Mouse (Mus musculus) large intestine, adult 2 months (tissue): ENCODE data around the gene Mum1. TPM values are rescaled to one million over a fixed set of nuclear protein-coding genes. Genes with fewer than 3 reads are reported as not detected.
A peak's percentile ranks its signal among the peaks of the same experiment; 100 is the strongest.
"Not testable (repeated sequence)": the region's sequence is repeated elsewhere in the genome, so short reads cannot be mapped to it uniquely, and the experiment has no call there.

Experiments
- DNase-seq: peaks from one replicate; pipeline ENCODE4 v3.0.0-alpha.2; 2012; ENCODE audit warnings: low read depth, low spot score
- WGBS: fragments of 180-500 bp; shearing (Covaris S2); methylation state at CpG from one replicate; pipeline ENCODE4 v1.1.7; 2018; 5-methylcytosine and 5-hydroxymethylcytosine counted together
- polyA plus RNA-seq: library from polyadenylated mRNA; depleted of rRNA; stranded (reverse); fragments of >200 nt; gene quantifications from 2 replicates; pipeline ENCODE4 v1.2.3, GENCODE M21; 2012

Mum1 gene
- polyA plus RNA-seq, 1 experiment = 24.7 TPM

DNA sequence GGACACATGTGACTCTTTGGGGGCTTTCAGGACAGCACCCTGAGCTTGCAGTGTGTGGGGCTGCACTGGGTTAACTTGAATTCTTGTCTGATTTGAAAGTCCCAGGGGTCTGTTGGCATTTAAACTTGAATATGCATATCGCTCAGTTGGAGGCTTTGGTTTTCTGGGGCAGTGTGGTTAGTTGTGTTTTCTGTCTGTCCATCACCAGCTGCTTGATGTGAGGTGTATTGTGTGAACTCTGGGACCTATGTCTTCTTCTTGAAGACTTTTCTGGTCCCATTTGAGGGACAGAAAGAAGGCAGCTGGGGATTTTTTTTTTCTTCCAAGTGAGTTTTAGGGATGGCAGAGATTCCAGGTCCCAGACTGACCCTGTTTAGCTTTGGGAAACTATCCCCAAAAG lies 19.0 kb upstream of the Mum1 start:
- no peak for DNase-seq
- WGBS = 90% methylated on average over 1 of the region's 1 CpGs

DNA sequence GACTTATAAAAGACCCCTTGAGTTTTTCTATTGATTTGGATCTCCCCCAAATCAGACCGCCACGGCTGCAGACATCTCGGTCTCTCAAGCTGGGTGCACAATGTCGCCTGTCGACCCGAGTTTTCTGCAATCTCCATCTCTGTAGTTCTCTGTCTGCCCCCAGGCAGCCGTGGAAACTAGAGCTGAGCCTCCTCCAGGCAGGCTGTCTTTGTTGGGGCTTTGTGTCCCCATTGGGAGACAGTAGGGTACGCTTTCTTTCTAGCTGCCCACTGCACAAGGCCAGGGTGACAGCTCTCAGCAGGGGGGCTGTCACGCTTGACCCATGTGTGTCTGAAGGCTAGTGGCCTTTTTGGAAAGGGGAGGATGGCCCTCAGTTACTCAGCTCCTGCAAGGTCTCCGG lies 18.6 kb upstream of the Mum1 start:
- WGBS = 87% methylated on average over 10 of the region's 10 CpGs
- DNase-seq = no peak

DNA sequence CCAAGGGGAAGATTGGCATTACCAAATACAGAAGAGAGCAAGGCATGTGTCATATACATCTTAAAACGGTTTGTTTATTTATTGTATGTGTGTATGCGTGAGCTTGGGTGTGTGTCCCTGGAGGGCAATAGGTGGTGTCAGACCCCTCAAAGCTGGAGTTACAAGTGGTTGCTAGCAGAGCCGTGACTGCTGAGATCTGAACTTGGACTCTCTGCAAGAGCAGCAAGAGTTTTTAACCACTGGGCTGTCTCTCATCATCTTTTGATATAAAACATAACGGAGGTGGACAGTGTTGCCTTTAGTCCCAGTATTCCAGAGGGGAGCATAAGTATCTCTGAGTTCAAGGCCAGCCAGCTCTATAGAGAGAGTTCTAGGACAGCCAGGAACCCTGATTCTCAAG lies 18.0 kb upstream of the Mum1 start:
- DNase-seq = no peak
- WGBS = 75% methylated on average over 4 of the region's 4 CpGs

DNA sequence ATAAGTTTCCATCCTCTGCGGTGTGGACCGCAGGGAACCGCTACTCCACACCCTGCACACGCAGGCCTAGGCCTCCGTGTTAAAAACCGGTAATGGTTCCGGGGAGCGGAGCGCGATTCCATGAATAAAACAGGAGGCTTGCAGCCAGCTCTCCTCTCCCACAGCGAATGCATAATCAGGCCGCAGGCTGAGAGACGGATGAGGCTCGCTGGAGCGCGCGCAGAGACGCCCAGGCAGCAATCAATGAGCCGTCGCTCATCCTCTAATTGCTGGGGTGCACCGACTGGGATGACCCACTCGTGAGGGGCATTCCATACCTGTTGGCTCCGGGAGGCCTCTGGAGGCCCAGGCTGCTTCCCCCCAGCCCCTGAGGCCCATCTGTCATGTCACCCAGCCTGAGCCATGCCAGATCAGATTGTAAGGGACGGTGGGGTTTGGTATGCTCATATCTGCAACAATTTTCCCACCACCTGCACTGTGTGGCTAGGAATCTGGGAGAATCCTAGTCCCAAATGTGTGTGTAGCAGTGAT lies 17.3 kb upstream of the Mum1 start:
- no peak for DNase-seq
- 46% methylated on average over 24 of the region's 24 CpGs for WGBS

DNA sequence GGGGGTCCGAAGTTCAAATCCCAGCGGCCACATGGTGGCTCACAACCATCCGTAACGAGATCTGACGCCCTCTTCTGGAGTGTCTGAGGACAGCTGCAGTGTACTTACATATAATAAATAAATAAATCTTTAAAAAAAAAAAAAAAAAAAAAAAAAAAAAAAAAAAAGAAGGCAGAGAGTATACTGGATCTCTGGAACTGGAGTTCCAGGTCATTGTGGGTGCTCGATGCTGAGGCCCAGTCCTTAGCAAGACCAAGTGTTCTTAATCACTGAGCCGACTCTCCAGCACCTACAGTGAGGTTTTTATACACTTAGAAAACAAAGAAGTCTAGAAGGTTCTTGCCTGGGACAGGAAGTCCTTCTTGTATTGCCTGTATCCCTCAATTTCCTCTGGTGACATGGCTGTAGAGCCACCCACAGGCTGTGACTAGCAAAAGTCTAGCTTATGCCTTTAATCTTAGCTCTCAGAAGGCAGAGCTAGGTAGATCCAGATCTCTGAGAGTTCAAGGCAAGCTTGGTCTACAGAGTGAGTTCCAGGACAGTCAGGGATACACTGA lies 14.6 kb upstream of the Mum1 start:
- not testable (repeated sequence) for DNase-seq

DNA sequence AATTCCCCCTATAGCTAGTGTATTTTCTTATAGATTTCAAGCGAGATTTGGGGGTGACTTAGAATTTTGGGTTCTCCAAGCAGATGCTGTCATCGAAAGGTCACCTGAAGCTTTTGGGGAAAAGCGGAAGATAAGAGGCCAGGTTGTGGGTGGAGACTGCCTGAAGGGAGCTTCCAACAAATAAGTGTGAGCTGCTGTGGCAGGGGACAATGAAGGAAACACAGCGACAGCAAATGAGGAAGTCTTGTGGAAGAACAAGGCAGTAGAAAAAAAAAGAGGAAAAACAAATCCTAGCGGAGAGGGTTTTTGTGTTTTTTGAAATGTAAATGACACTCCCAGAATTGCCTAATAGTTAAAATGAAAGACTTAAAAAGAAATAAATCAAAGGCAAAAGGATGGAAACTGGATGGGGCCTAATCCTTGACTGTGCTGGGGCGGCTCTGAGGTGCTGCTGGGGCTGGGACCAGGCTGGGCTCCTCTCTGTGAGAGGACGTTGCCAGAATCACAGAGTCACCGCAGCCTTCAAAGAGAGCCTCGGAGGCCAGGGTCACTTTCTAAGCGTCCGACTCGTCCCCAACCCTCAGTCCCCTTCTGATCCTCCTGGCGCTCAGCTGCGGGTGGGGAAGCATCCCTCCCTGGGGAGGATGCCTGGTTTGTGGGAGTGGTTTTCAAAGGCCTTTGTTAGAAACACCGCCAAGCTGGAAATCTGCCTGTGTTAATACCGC lies 11.0 kb upstream of the Mum1 start:
- WGBS = 52% methylated on average over 16 of the region's 16 CpGs
- no peak for DNase-seq

More for the DNA sequence above, 14.6 kb upstream of the Mum1 start:
- WGBS = 68% methylated on average over 7 of the region's 7 CpGs

DNA sequence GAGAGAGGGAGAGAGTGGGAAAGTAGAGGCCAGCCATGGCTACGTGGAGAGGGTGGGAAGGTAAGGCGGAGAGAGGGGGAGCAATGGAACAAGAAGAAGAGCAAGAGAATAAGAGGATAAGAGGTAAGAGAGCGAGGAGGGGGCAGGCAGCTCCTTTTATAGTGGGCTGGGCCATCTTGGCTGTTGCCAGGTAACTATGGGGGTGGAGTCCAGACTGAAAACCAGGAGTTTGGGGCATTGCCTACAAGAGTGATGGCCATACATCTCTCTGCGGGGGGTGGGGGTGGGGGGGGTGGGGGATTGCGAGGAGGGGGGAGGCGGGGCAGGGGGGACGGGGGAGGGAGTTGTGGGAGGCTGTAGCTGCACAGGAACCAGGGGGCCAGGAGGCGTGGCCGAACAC lies 5.6 kb upstream of the Mum1 start:
- DNase-seq = no peak
- 59% methylated on average over 7 of the region's 9 CpGs for WGBS

DNA sequence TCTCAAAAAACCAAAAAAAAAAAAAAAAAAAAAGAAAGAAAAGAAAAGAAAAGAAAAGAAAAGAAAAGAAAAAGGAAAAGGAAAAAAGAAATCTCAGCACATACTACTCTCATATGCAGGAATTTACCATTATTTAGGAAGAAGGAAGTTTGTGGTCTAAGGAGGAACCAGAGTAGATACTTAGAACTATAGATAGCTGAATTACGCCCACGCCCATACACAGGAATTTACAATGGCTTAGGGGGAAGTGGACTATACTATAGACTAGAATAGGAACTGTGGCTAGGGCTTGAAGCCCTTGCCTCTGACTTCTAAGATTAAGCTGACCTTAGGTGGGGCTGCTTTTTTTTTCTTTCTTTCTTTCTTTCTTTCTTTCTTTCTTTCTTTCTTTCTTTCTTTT lies 3.1 kb upstream of the Mum1 start:
- WGBS = 43% methylated on average over 2 of the region's 2 CpGs
- DNase-seq = not testable (repeated sequence)

DNA sequence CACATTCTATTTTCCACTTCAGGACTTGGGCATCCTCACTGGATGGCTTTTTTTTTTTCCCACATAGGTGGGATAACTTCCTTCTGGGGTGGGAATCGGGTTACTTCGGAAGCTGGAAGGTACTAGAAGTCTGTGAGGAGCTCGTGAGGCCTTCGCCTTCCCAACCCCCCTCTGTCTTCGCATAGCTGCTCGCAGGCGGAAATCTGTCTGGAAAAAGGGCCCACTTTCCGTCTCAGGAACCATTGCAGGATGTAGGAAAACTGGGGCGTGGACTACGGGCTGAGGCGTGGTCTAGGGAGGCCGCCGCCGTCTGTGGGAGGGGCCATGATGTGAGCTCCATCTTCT lies 191 bp upstream of the Mum1 start:
- peak; percentile 89 for DNase-seq
- WGBS = under 1% methylated on average over 14 of the region's 14 CpGs

DNA sequence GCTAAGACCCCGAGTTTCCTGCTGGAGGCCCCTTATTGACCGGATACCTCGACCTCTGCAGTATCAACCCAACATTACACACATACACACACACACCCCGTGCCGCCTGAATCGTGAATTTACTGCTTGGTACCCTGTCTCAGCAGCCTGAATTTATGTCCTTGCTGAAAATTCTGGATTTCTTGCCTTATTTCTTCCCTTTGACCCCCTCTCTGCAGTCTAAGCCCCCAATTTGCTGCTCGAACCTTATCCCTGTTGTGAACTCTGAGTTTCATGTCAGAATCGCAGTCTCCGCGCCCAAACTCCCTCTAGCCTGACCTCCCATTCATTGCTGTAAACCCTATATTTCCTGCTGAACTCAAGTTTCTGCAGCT lies 919 bp downstream of the Mum1 start:
- WGBS = 2% methylated on average over 10 of the region's 10 CpGs
- no peak for DNase-seq

DNA sequence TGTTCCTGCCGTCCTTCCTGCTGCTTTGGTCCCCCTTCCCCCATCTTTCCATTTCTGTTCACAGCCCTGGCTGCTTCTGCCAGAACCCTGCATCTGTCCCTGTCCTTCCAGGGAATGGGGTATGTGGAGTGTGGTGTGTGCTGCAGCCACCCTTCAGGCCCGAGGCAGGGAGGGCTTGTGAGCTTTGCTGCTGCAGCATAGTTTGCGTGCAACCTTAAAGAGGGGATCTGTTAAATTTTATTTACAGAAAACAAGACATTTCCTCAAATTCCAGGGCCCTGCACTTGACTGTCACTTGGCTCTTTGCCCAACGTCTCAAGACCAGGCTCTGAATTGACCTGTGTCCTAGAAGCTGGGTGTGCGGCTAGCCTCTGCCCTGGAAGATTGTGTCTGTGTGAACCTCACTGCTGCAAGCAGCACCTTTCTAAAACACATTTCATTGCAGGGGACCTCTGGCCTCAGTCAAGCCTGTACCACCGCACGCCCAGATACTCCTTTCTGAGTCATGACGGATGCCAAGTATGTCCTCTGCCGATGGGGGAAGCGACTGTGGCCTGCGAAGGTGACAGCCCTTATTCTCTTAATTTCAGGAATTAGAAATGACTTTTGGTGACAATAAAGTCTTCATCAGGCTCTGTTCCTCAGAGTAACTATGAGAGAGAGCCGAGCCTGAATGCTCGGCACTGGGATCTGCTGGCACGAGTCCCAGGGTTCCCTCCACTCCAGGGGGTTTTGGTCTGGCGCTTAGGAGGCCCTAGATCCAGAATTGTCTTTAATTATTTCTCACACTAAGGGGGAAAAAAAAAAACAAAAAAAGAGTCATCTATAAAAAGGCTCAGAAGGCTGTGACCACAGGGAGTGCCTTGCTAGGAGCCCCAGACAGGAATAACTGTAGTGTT lies 1.9 kb downstream of the Mum1 start:
- no peak for DNase-seq
- WGBS = 47% methylated on average over 15 of the region's 15 CpGs

DNA sequence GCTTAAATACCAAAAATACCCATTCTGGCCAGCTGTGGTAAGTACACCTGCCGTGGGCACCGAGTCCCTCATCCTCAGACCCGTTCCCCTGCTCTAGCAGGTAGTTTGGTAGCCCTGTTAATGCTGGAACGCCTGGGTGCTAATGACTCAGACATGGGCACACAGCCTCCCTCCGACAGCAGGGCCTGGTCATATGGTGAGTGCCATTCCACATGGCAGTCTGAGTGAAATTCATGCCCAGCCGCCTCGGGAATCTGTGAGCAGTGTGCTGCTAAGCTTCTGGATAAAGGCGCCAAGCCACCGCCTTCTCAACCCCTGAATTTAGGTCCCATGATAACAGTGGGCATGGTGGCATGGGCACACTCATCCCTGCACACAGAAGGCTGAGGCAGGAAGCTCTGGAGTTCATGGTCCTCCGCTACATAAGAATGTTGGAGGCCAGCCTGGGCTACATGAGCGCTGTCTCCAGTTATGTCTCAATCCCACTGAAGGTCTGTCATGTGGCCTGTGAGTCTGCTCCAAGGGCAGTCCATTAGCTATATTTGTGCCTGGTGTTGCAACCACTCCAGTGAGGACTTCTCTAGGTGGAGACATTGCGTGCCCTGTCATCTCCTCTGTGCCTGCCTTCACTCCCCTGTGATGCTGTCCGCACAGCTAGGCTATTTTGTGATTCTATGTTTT lies 10.1 kb downstream of the Mum1 start:
- no peak for DNase-seq
- 94% methylated on average over 13 of the region's 13 CpGs for WGBS

DNA sequence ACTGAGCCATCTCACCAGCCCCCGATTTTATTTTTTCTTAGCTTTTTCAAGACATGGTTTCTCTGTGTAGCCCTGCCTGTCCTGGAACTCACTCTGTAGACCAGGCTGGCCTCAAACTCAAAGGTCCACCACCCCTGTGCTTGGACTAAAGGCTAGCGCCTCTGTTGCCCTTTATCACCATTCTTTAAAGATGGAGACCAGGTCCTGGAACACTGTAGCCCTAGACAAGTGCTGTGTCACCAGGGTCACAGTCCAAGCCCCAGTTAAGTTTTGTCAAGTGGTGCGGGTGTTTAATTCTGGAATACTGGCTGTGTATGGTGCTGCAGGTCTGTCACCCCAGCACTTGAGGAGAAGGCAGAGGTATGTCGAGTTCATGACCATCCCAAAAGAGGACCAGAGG lies 10.8 kb downstream of the Mum1 start:
- DNase-seq = no peak
- WGBS = 91% methylated on average over 4 of the region's 4 CpGs

DNA sequence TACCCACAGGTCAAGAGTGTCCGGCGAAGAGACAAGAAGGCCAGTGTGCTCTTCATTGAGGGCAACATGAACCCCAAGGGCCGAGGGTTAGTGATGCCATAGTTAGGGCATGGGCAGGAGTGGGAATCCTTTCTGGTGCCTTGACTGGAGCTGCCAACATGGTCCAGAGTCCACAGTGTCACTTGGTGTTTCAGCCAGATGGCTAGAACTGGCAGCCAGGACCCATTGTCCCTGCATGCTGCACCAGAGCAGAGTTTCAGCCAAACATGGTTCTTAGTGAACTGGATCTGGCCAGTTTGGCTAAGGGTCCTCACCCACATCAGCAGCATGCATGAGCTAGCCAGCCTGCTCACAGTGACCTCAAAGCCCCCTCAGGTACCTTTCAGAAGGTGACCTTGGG lies 12.1 kb downstream of the Mum1 start:
- no peak for DNase-seq
- 89% methylated on average over 3 of the region's 3 CpGs for WGBS

DNA sequence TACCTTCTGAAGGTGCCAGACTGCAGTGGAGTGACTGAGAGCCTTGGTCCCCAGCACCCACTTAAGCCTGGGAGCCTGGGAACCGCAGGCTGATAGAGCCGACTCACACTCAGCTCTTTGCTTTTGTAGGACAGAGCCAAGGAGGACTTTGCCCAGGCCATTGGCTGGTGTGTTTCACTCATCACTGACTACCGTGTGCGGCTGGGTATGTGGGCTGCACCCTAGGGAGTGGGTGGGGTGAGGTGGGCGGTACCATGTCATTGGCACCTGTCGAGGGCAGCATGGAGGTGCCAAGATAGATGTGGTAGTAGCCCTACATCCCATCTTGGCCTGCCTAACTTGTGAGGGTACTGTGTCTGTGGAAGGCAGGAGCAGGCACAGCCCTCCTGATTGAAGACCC lies 13.6 kb downstream of the Mum1 start:
- 43% methylated on average over 6 of the region's 6 CpGs for WGBS
- DNase-seq = no peak

DNA sequence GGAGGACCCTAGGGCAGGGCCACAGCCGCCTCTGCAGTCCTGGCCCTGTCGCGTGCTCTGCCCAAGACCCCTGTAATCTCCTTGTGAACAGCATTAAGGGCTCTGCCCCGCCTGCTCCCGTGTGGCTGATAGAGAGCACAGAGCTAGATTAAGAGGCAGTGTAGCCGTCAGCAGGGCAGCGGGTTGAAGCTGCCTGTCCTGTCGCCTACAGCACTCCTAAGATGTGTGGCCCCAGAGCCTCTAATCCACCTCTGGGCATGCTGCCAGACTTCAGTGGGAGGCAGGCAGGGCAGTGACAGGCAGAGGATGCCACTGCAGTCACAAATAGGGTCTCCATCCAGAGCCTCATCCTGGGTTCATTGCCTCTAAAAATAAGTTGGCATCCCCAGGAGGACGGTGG lies 15.9 kb downstream of the Mum1 start:
- DNase-seq = no peak
- 73% methylated on average over 9 of the region's 9 CpGs for WGBS

DNA sequence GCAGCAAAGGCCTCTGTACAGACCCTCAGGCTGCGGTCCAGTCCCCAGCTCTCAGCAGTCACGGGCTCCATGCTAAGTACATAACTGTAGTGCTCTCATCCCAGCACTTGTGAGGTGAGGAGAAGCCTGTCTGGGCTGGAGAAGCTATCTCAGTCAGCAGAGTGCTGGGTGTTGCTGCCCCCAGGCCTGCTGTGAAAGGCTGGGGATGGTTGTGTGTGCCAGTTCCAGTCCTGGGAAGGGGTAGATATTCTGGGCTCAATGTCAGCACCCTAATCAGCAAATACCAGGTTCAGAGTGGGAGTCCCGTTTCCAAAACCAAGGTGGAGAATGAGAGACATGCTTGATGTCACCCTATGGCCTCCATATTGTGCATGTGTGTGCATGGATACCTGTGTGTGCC lies 16.4 kb downstream of the Mum1 start:
- DNase-seq = no peak
- WGBS = 91% methylated on average over 3 of the region's 3 CpGs

DNA sequence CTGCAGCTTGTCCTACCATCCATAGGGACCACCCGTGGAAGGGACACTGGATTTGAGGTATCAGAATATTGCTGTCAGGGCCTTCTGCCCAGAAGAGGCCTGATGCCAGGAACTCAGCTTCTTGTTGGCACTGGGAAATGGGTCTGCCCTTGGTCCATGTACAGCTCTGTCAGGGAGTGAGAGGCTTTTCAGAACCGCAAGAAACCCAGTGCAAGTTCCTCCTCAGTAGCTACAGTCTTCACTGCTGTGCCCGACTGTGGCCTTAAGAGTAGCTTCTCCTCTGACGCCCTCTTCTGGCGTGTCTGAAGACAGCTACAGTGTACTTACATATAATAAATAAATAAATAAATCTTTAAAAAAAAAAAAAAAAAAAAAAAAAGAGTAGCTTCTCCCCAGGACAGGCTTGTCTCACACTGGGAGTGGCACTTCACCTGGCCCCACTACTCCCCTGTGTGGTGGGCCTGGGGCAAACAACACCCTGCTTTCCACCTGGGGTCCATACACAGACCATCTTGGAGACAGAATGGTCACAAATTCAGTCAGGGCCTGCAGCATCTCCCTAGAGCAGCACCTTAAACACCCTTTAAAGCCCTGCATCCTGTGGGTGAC lies 18.7 kb downstream of the Mum1 start:
- WGBS = 44% methylated on average over 5 of the region's 5 CpGs
- DNase-seq = no peak

DNA sequence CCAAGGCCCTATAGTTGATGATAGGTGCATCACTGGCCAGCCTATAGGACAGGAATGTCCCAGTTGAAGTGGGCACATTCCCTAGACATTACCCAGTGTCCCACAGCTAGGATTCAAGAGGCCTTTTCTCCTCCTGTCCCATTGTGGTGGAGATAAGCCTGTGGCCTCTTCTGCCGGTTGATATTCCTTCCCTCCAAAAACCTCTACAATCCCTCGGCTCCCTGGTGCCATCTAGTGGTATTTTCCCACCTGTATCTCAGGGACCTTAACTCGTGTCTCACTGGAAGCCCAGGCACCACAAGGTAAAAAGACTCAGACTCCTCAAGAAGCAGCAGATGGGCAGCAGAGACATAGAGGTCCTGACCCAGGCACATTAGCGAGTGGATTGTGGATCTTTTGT lies 19.4 kb downstream of the Mum1 start:
- 4% methylated on average over 4 of the region's 4 CpGs for WGBS
- peak; percentile 80 for DNase-seq

DNA sequence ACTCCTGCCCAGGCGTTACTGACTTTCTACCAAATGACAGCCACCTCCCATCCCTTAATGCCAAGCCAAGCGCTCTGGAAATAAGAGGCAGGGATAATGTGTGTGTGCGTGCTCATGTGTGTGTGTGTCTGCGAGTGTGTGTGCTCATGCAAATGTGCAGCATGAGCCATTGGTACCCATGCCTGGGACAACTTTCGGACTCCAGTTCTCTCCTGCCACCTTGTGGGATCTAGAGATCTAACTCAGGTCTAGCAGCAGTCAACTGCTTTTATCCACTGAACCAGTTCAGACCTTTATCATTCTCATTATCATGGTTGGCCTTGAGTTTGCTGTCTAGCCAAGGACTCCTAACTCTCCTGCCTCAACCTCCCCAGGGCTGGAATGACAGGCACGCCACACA lies 21.6 kb downstream of the Mum1 start:
- DNase-seq = no peak
- WGBS = 36% methylated on average over 6 of the region's 6 CpGs
